Mouse (Mus musculus) forelimb bud, embryonic 11.5 days (tissue): ENCODE measurements at regions not wholly inside any gene's neighbourhood (a gene's known extent, or its start where the extent isn't known, plus 50 kb on each side); places are given as distances from the start of the nearest gene placed in this dataset.
"Not testable (repeated sequence)": the region's sequence is repeated elsewhere in the genome, so short reads cannot be mapped to it uniquely, and the experiment has no call there.

Source experiments
- DNase-seq: peaks from one replicate; pipeline ENCODE4 v3.0.0-alpha.2; 2012; ENCODE audit warnings: low read depth, low spot score

DNA sequence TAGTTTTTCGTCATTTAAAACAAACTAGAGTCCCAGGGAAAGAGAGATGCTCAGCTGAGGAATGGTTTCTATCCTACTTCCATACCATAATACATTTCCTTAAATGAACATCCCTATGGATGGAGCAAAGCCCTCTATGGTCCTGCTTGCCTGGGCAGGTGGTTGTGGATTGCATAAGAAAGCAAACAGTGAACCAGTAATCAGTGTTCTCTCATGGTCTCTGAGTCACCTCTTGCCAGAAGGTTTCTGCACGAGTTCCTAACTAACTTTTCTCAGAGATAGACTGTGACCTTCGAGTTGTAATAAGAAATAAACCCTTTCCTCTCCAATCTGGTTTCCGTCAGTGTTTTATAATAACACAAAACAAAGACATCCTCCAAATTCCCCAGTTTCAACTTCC lies 62.9 kb upstream of the Bet1 start:
- DNase-seq = no peak

- DNase-seq = no peak
Observed at GRCm38 (mm10) chr6:4158293-4158692, 71.5 kb upstream of the Bet1 start.

GRCm38 (mm10) chr6:4163733-4164132 lies 77.0 kb upstream of the Bet1 start:
- DNase-seq = no peak

DNA sequence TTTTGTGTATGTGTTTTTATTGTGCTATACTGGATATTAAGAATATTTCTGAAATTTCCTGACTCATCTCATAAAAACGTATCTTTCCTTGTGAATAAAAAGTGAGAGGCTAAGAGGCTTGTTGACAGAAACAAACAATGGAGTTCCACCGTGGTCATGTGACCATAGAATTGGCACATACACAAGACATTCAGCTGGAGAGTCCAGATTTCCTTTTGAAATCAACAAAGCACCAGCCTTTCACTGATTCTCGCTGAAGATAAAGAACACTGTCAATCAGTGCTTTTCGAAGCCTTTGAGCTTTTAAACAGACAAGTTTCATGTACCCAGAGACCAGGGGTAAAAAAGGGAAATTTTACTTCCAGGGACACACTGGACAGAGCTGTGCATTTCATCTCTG lies 80.3 kb upstream of the Bet1 start:
- DNase-seq = no peak

DNA sequence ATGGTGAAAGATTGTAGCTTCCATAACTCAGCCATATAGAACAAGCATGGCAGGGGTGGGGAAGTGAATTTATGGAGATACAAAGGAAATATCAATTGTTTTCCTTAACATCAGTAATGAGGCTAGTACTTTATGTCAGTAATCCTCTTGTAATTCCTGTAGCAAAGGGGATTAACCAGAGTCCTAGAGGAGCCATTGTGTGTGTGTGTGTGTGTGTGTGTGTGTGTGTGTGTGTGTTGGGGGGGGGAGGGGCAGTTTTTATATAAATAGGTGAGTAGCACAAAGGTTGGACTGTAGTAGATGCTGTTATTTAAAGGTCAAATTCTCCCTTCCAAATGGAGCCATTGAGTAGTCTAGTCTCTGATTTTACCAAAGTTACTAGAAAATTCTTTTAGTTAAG lies 81.0 kb upstream of the Bet1 start:
- DNase-seq = no peak

GRCm38 (mm10) chr6:4171561-4171960 lies 84.8 kb upstream of the Bet1 start:
- no peak for DNase-seq

GRCm38 (mm10) chr6:4187683-4188082 lies 100.9 kb upstream of the Bet1 start:
- no peak for DNase-seq

- DNase-seq = not testable (repeated sequence)
Observed at GRCm38 (mm10) chr6:4190976-4191375, 104.2 kb upstream of the Bet1 start.

- no peak for DNase-seq
Observed at GRCm38 (mm10) chr6:4193286-4193685, 106.5 kb upstream of the Bet1 start.

GRCm38 (mm10) chr6:4201176-4201575 lies 114.4 kb upstream of the Bet1 start:
- DNase-seq = no peak

DNA sequence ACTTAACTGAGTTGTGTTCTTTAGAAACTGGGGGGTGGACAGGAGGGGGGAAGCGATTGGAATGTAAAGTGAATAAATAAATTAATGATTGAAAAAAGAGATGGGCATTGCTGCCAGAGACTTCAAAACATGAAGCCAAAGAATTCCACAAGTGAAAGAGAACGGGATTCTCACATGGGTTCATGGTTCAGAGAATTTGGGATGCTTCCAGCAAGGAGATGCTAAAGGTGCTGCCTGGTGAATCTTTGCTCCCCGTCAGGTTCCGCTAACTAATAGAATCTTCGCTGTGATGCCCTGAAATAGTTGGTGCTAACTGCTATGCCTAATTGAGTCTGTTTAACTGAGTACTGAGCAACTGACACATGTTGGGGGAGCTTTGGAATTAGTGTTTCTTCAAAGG lies 118.9 kb upstream of the Bet1 start:
- no peak for DNase-seq

- no peak for DNase-seq
Observed at GRCm38 (mm10) chr6:4245265-4246112, 158.7 kb upstream of the Bet1 start.

DNA sequence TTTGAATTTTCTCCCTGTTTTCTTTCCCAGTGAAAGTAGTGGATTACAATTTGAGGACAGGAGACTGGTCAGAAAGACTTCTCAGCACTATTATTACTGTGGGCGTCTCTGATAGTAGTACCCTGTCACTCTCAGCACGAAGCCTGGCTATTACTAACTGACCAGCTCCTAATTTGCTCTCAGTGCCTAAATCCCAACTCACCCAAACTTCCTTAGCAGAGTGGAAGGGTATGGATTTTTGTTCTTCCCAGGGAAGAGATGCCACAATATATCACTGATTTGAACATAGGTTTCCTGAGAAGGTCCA lies 159.3 kb upstream of the Bet1 start:
- DNase-seq = no peak

- DNase-seq = peak; percentile 36
Observed at GRCm38 (mm10) chr6:4276607-4277006, 189.8 kb upstream of the Bet1 start.

DNA sequence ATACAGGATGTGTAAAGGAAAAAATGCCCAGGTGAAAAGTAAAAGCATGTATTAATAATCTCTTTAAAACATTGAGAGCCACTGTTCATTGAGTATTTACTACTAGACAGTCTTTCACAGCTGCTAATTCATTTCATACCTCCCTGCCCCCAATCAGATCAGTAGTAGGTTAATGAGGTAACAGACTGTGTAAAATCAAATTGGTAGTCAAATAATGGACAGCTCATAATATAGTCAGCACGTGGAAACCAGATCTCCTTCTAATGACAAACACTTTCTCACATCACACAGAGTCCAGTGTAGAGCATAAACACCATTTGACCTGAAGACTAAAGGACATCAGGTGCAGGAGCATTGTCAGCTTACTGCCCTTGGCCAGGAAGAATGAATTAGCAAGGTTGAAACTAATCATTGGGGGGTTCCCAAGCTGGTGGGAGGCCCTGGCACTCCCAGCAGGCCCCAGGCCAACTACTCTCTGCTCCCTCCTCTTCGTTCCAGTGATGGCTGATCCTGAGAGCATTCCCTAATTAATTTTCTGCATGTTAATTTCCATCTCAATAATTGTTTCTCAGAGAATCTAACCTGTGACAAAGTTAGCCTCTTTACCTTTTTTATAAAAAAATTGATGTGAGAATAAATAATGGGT lies 190.6 kb upstream of the Bet1 start:
- DNase-seq = no peak

- no peak for DNase-seq
Observed at GRCm38 (mm10) chr6:4291380-4291779, 204.6 kb upstream of the Bet1 start.

- DNase-seq = not testable (repeated sequence)
Observed at GRCm38 (mm10) chr6:4303410-4303809, 201.2 kb upstream of the Col1a2 start.

GRCm38 (mm10) chr6:4349953-4350352 lies 154.7 kb upstream of the Col1a2 start:
- no peak for DNase-seq

DNA sequence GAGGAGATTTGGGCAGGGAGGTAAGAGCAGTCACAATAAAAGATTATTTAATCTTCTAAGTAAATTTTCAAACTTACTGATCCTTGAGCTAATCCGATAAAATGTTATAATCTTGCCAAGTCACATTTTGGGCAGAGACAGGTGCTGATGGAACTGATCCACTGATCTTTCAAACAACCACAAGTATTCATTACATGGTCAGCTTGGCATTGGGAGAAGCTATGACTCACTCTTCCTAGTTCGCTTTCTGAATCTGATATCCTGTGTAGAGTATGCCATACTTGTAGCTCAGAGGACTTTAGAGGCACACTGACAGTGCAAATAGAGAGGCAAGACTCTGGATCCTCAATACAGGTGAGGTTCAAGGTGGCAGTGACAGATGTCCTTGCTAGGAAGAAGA lies 142.4 kb upstream of the Col1a2 start:
- no peak for DNase-seq

DNA sequence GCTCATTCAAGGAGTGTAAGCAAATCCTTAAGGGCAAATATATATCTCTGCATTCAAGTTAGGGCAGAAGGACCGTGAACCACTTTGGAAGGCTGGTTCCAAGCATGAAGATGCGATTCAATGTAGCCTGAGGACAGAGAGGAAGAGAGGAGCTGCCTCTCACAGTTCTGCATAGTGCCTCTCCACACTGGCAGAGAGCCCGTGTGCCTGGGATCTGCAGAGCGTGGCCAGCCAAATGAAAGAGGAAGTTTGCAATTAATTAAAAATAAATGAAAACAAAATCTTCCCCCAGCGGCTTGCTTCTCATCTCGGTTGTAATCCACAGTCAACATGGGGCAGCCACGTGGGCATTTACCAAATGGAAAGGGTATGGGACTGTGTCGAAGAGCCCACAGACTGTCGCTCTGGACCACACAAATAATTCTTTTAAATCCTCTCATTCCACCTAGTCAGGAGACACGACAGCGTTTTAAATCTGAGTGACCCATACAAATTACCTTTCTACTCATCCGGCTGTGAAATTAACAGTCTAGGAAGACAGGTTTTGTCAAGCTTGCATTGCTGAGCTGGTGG lies 129.1 kb upstream of the Col1a2 start:
- no peak for DNase-seq

DNA sequence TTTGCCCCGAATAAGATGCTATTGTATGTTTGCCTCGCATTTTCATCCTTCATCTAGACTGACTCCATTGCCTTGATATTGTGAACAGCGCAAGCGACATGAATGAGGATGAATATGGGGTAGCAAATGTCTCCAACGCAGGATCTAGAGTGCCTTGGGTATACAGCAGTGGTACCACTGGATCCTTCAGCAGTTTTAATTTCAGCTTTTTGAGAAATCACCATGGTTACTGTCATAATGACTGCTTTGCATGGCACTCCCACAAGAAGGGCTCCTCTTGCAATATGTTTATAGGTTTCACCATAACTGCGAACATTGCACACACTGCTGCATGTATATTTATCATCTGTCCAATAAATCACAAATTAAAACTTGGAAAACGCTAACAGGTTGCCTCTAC lies 107.8 kb upstream of the Col1a2 start:
- DNase-seq = no peak

DNA sequence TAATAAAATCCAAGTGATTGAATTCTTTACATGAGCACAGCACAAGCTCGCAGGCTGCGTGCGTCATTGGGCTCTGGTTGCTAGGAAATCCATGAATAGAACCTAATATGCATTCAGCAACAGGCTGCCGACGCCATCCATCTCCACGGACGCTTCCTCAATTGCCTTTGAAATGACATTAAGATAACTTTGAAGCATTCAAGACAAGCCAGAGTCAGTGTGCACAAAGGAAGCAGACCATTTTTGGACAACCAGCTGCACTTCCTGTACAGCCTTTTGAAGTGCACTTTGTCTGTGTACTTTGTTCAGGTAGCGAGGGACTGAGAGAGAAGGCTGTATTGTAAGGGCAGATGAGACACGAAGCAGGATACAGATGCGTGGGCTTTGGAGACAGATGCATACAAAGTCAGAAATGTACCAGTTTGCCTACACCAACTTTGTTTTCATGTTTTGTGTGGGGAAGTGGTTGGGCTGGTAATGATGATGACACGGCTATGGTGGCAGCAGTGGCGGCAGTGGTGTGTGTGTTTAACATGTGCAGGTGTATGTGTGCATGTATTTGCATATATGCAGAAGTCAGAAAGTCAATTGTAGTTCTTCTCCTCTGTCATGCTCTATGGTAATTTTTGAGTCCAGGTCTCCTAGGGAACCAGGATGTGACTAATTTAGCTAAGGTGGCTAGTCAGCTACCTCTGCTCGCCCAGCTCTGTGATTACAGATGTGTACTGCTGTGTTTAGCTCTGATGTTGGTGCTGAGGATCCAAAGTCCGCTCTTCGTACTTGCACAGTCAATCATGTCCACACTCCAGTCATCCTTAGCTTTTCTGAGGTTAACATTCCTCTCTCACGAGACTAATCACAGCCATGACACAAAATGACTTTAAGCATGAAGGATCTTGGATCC lies 106.7 kb upstream of the Col1a2 start:
- no peak for DNase-seq
